Mouse (Mus musculus): ENCODE measurements around the gene Marf1. TPM values are rescaled to one million over a fixed set of nuclear protein-coding genes. Genes with fewer than 3 reads are reported as not detected.

Marf1 gene
- polyA plus RNA-seq, 1 experiment: 8.2 TPM

DNA sequence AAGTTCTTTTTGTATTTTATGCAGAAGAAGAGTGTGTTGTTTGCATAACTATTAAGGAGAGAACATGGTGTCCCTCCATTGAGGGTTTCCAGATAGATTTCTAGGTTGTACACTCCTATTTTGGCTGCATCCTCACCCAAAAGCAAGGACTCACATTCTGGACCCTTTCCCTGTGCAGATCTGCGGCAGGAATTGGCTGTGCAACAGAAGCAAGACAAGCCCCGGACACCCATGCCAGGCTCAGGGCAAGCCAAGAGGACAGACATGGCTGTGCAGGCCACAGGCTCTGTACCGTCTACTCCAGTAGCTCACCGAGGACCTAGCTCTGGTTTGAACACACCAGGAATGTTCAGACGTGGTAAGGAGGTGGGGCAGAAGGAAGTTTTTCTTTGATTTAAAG lies 22.4 kb upstream of the Marf1 start:
- TF ChIP-seq USF1 (IDR thresholded peaks at IDR 0.05; ENCODE audit: low read depth) (no peak), REST (IDR thresholded peaks at IDR 0.05; ENCODE audit: insufficient read depth, insufficient read length) (no peak), CEBPB (IDR thresholded peaks at IDR 0.05; ENCODE audit: insufficient read depth, poor library complexity, severe bottlenecking) (no peak)
- peaks cover 38% of the 10 kb centered on the region for H3K36me3 ChIP-seq (ENCODE audit: control insufficient read depth, insufficient read depth)
- H3ac ChIP-seq (ENCODE audit: control insufficient read depth, insufficient read length): no peak overlapping the region
- H3K79me2 ChIP-seq (ENCODE audit: control insufficient read depth, insufficient read depth): no peaks in the 10 kb centered on the region
- no peak overlapping the region for H3K4me3 ChIP-seq
- H3K4me2 ChIP-seq (ENCODE audit: low read depth): no peak overlapping the region
- no peaks in the 10 kb centered on the region for H3K27me3 ChIP-seq (ENCODE audit: control insufficient read depth, insufficient read depth, insufficient read length)

DNA sequence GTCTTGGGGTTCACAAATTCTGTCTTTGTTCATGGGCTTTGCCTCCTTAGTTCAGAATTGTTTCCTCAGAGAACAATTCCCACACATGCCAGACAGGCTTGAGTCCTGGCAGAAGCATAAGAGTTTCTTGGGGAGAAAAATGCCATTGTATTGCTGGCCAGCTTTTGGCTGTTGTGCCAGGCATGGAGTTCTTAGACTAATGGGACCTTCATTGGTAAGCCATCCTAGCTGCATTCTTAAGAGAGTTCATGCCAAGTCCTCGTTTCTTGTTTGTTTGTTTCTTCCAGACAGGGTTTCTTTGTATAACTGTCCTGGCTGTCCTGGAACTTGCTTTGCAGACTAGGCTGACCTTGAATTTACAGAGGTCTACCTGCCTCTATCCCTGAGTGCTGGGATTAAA lies 20.7 kb upstream of the Marf1 start:
- no peaks in the 10 kb centered on the region for H3K79me2 ChIP-seq (ENCODE audit: control insufficient read depth, insufficient read depth)
- TF ChIP-seq USF1 (IDR thresholded peaks at IDR 0.05; ENCODE audit: low read depth) (no peak), POLR2A (IDR thresholded peaks at IDR 0.05; ENCODE audit: insufficient read length, low read depth) (no peak), CEBPB (IDR thresholded peaks at IDR 0.05; ENCODE audit: insufficient read depth, poor library complexity, severe bottlenecking) (no peak), MYOG (IDR thresholded peaks at IDR 0.05; ENCODE audit: control insufficient read depth in 1 of 3, insufficient read depth in 1 of 3, insufficient read length in 2 of 3, low read depth in 2 of 3) (no peak), TCF3 (IDR thresholded peaks at IDR 0.05; ENCODE audit: insufficient read length, low read depth) (no peak), REST (IDR thresholded peaks at IDR 0.05; ENCODE audit: insufficient read depth, insufficient read length) (no peak), SRF (IDR thresholded peaks at IDR 0.05; ENCODE audit: control insufficient read depth, insufficient read length, low read depth) (no peak), TCF12 (IDR thresholded peaks at IDR 0.05; ENCODE audit: insufficient read depth, poor library complexity, severe bottlenecking) (no peak), MYOD1 (IDR thresholded peaks at IDR 0.05; ENCODE audit: control insufficient read depth in 1 of 3, insufficient read length in 2 of 3, low read depth in 2 of 3) (no peak), MAX (IDR thresholded peaks at IDR 0.05; ENCODE audit: low read depth) (no peak), POLR2AphosphoS2 (IDR thresholded peaks at IDR 0.05; ENCODE audit: insufficient read length, low read depth) (no peak), E2F4 (IDR thresholded peaks at IDR 0.05; ENCODE audit: insufficient read depth) (no peak)
- H3K36me3 ChIP-seq (ENCODE audit: control insufficient read depth, insufficient read depth): peaks cover 46% of the 10 kb centered on the region
- no peak overlapping the region for H3K4me2 ChIP-seq (ENCODE audit: low read depth)
- no peaks in the 10 kb centered on the region for H3K27me3 ChIP-seq (ENCODE audit: control insufficient read depth, insufficient read depth, insufficient read length)
- H3ac ChIP-seq (ENCODE audit: control insufficient read depth, insufficient read length): no peak overlapping the region
- no peak overlapping the region for H3K4me3 ChIP-seq

DNA sequence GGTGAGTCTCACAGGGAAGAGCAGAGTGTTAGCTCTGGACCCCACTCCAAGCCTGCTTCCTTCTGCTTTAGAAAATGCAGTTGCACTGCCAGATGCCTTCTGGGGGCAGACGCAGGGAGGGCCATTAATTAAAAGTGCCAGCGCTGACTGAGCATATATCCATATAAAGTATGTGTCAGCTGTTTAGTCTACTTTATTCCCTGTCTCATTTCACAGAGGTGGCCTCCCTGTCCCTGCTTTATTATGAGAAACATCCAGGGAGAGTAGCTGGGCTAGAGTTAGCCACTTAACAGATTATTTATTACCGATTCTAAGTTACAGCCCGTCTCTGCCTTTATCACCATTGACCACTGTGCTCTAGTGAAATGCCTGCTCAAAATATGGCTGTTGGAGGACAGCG lies 19.2 kb upstream of the Marf1 start:
- H3K36me3 ChIP-seq (ENCODE audit: control insufficient read depth, insufficient read depth): peaks cover 37% of the 10 kb centered on the region
- H3K4me3 ChIP-seq: no peak overlapping the region
- no peak overlapping the region for H3K4me2 ChIP-seq (ENCODE audit: low read depth)
- no peak overlapping the region for H3ac ChIP-seq (ENCODE audit: control insufficient read depth, insufficient read length)
- no peak for TF ChIP-seq CEBPB (IDR thresholded peaks at IDR 0.05; ENCODE audit: insufficient read depth, poor library complexity, severe bottlenecking)
- TF ChIP-seq USF1 (IDR thresholded peaks at IDR 0.05; ENCODE audit: low read depth): no peak
- no peak for TF ChIP-seq POLR2AphosphoS2 (IDR thresholded peaks at IDR 0.05; ENCODE audit: insufficient read length, low read depth)
- no peak for TF ChIP-seq SRF (IDR thresholded peaks at IDR 0.05; ENCODE audit: control insufficient read depth, insufficient read length, low read depth)
- H3K27me3 ChIP-seq (ENCODE audit: control insufficient read depth, insufficient read depth, insufficient read length): no peaks in the 10 kb centered on the region
- no peaks in the 10 kb centered on the region for H3K79me2 ChIP-seq (ENCODE audit: control insufficient read depth, insufficient read depth)

DNA sequence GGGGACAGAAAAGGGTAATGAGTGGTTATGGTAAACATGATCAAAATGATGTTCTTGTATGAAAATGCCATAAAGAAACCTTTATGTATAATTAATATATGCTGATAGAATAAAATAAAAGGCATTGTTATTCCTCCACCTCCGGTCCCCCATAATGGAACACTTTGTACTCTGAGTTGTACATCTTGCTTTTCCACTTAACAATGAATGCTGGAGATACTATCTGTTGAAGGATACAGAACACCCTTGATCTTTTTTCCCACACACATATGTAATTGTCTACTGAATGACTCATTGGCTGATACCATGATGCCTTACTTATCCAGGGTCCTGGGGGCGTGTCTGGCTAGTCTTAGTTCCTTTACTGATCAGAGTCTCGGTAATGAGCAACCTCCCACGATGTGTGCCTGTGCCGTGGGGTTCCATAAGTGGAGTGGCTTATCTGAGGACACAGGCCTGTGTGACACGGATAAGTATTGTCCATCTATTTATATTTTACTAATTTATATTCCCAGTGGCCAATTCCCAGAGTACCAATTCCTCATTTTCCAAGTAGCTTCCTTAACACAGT lies 17.1 kb upstream of the Marf1 start:
- no peak overlapping the region for H3K4me2 ChIP-seq (ENCODE audit: low read depth)
- H3K79me2 ChIP-seq (ENCODE audit: control insufficient read depth, insufficient read depth): no peaks in the 10 kb centered on the region
- H3K4me3 ChIP-seq: no peak overlapping the region
- TF ChIP-seq USF1 (IDR thresholded peaks at IDR 0.05; ENCODE audit: low read depth): no peak
- no peak overlapping the region for H3ac ChIP-seq (ENCODE audit: control insufficient read depth, insufficient read length)
- H3K27me3 ChIP-seq (ENCODE audit: control insufficient read depth, insufficient read depth, insufficient read length): no peaks in the 10 kb centered on the region
- H3K36me3 ChIP-seq (ENCODE audit: control insufficient read depth, insufficient read depth): peaks cover 33% of the 10 kb centered on the region

DNA sequence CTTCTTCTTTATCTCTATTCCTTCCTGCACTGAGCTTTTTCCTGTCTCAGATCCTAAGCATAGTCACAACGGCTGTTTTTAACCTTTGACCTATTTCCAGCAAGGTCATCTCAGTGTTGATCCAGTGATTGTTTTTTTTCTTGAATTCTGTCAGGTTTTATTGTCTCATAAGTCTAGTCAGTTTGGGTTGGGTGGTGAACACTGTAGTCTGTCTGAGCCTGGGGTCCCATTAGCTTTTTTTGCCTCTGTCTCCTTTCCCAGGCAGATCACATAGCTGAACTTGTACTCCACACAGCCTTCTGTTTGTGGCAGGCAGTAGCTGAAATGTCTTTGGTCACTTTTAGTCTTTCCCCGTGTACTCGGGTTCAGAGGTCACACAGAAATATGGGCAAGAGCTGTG lies 14.9 kb upstream of the Marf1 start:
- H3ac ChIP-seq (ENCODE audit: control insufficient read depth, insufficient read length): no peak overlapping the region
- no peaks in the 10 kb centered on the region for H3K79me2 ChIP-seq (ENCODE audit: control insufficient read depth, insufficient read depth)
- TF ChIP-seq REST (IDR thresholded peaks at IDR 0.05; ENCODE audit: insufficient read depth, insufficient read length): no peak
- TF ChIP-seq TCF12 (IDR thresholded peaks at IDR 0.05; ENCODE audit: insufficient read depth, poor library complexity, severe bottlenecking): no peak
- TF ChIP-seq E2F4 (IDR thresholded peaks at IDR 0.05; ENCODE audit: insufficient read depth): no peak
- no peak for TF ChIP-seq SRF (IDR thresholded peaks at IDR 0.05; ENCODE audit: control insufficient read depth, insufficient read length, low read depth)
- no peak for TF ChIP-seq TCF3 (IDR thresholded peaks at IDR 0.05; ENCODE audit: insufficient read length, low read depth)
- no peak for TF ChIP-seq MYOG (IDR thresholded peaks at IDR 0.05; ENCODE audit: control insufficient read depth in 1 of 3, insufficient read depth in 1 of 3, insufficient read length in 2 of 3, low read depth in 2 of 3)
- TF ChIP-seq POLR2A (IDR thresholded peaks at IDR 0.05; ENCODE audit: insufficient read length, low read depth): no peak
- TF ChIP-seq MYOD1 (IDR thresholded peaks at IDR 0.05; ENCODE audit: control insufficient read depth in 1 of 3, insufficient read length in 2 of 3, low read depth in 2 of 3): no peak
- no peak for TF ChIP-seq POLR2AphosphoS2 (IDR thresholded peaks at IDR 0.05; ENCODE audit: insufficient read length, low read depth)
- no peak for TF ChIP-seq CEBPB (IDR thresholded peaks at IDR 0.05; ENCODE audit: insufficient read depth, poor library complexity, severe bottlenecking)
- no peak for TF ChIP-seq USF1 (IDR thresholded peaks at IDR 0.05; ENCODE audit: low read depth)
- no peak for TF ChIP-seq MAX (IDR thresholded peaks at IDR 0.05; ENCODE audit: low read depth)
- H3K36me3 ChIP-seq (ENCODE audit: control insufficient read depth, insufficient read depth): peaks cover 42% of the 10 kb centered on the region
- no peak overlapping the region for H3K4me2 ChIP-seq (ENCODE audit: low read depth)
- no peak overlapping the region for H3K4me3 ChIP-seq
- no peaks in the 10 kb centered on the region for H3K27me3 ChIP-seq (ENCODE audit: control insufficient read depth, insufficient read depth, insufficient read length)

All from myocyte (in vitro differentiated cells).